Mouse (Mus musculus) c-Kit-positive CD71-positive TER-119-negative erythroid progenitor cells, embryonic 14.5 days (primary cell): Measurements from ENCODE around the gene Tsc22d1.

Experiments used
- DNase-seq: peaks from one replicate; pipeline ENCODE4 v3.0.0-alpha.2; 2013; ENCODE audit warnings: low read depth

Tsc22d1 gene

DNA sequence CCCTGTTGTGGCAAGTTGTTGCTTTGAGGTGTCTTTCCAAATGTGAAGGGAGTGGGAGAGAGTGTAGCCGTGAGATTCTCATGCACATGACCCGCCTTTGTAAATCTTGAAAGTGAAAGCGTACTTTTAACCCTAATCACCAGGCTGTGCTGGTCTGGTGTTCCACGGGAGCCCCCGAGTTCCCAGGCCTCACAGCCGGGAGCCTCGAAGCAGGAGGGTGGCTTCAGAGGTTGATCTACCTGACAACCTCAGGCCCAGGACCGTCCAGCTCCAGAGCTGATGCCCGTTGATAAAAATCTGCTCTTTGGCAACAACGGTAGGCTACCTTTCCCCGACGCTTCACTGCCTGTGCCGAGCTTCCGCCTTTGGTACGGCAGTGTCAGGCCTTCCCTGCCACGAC is 72.8 kb downstream of the Tsc22d1 start:
- DNase-seq, result no peak

- DNase-seq, result no peak
Measured at GRCm38 (mm10) chr14:76488101-76489044, 73.6 kb downstream of the Tsc22d1 start.

GRCm38 (mm10) chr14:76489128-76489527 is 74.4 kb downstream of the Tsc22d1 start:
- no peak for DNase-seq

DNA sequence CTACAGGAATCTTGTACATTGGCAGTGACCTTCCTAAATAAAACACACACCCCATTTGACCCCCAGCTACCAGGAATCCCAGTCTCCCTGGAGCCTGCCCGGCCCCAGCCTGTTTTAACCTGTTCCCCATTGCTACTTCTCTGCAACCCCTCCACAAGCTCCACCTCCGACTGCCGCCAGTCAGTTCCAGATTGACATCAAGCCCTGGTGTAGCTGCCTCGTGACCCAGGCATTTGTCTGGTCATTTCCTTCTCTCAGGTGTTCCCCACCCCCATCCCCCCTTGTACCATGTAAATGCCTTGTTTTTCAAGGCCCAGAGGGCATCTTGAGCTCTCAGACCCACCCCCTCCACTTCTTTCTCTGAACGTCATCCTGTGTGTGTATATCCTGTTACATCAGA is 80.3 kb downstream of the Tsc22d1 start:
- no peak for DNase-seq

- no peak for DNase-seq
Measured at GRCm38 (mm10) chr14:76497187-76497586, 82.4 kb downstream of the Tsc22d1 start.

DNA sequence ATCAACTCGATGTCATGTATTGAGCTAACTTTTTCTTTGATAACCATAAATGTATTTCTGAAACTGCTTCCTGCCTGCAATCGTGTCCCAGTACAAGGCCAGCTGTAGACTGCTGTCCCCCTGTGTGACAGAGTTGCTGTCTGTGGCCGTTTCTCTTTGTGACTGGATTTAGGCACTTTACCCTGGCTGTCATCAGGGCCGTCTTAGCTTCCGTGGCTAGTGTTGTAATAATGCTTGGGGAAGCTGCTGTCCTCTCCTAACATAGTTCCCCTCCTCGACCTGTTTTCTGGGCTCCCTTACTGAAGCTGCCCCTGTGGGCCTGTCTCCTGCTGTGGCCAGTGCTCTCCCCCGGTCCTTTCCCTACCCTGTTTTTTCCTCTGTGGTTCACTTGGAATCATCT is 83.4 kb downstream of the Tsc22d1 start:
- DNase-seq, result no peak

GRCm38 (mm10) chr14:76499492-76499891 is 84.7 kb downstream of the Tsc22d1 start:
- no peak for DNase-seq

- DNase-seq, result no peak
Measured at GRCm38 (mm10) chr14:76500036-76500435, 85.3 kb downstream of the Tsc22d1 start.

- DNase-seq, result peak; percentile 78
Measured at GRCm38 (mm10) chr14:76503231-76503851, 88.6 kb downstream of the Tsc22d1 start.

GRCm38 (mm10) chr14:76504121-76504737 is 89.5 kb downstream of the Tsc22d1 start:
- peak; percentile 80 for DNase-seq

DNA sequence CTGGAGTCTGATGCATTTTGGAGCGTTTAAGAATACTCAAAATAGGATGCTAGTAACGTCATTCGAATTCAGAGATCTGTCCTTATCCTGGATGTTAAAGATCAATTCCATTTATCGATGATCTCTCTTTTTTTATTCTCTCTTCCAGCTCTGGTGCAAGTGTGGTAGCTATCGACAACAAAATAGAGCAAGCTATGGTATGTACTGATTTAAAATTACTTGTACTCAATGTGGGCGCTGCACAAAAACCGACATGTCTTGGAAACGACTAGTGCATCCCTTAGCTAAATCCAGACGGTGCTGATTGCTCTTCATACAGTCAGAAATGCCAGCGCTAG is 90.3 kb downstream of the Tsc22d1 start:
- DNase-seq, result no peak

DNA sequence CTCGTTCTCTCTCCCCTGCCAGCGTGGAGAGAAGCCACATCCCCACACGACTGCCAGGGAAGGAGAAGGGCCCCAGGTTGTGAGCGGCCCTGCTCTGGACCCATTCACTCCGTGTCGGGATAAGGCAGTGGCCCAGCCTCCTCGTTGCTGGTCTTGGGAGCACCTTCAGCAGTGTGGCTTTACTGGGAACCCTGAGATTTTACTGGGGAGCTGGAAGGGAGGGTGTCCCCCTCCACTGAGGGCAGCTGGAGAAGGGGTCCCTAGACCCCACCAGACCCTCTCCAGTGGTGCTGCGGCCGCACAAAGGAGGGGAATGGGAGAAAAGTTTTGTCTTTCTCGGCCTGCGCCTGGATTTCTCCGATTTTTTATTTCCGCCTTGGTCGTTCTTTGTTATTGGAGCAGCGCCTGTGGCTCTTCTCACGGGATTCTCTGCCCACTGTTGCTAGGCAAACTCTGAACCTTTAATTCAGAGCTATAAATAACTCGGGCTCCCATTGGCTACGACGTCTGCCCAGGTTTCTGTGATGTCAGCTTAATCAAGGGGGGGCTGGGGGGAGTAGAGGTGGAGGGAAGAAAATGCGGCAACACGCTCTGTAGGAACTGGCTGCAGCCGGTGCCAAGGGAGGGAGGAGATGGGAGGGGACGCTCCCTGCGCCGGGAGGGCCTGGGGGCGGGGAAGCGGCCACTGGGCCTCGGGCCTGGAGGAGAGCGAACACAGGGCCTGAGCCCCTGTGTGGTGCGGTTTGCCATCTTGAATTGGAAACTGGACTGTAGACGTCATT is 90.9 kb downstream of the Tsc22d1 start:
- peak; percentile 92 for DNase-seq

GRCm38 (mm10) chr14:76506425-76507205 is 91.9 kb downstream of the Tsc22d1 start:
- no peak for DNase-seq

- DNase-seq, result no peak
Measured at GRCm38 (mm10) chr14:76507357-76507756, 92.6 kb downstream of the Tsc22d1 start.

DNA sequence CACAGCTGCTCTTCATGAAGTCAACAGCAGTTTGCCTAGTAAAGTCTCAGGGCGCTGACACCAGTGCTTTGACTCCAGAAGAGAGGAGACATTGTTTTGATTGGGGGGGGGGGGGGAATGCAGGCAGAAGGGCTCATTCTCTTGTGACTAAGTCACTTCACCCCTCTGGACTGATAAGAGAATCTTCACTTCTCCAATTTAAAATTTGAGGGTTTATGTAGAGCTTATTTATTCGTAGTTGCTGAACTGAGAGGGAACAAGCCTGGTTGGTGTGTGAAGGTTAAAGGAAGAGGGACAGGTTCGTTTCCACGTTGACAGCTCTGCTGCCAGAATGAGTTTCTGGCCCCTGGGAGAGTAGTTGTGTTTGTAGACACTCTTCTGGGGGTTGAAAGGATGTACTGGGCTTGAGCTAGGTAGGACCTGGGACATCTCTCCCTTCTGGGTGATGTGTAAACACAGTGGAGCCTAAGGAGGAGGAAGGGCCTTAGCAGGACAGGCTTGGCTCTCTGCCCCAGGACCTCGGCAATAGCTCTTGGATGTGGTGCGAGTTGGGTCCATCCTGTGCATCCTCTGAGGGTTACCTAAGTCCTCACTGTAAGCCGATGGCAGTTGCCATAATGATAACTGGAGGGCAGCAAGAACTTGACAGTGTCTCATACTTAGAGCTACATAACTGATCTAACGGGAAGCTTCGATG is 93.2 kb downstream of the Tsc22d1 start:
- DNase-seq, result no peak

GRCm38 (mm10) chr14:76508701-76509100 is 93.9 kb downstream of the Tsc22d1 start:
- DNase-seq, result no peak

- DNase-seq, result no peak
Measured at GRCm38 (mm10) chr14:76511971-76512370, 97.2 kb downstream of the Tsc22d1 start.

- no peak for DNase-seq
Measured at GRCm38 (mm10) chr14:76513395-76514049, 98.8 kb downstream of the Tsc22d1 start.

GRCm38 (mm10) chr14:76514050-76514585 is 99.4 kb downstream of the Tsc22d1 start:
- DNase-seq, result no peak

DNA sequence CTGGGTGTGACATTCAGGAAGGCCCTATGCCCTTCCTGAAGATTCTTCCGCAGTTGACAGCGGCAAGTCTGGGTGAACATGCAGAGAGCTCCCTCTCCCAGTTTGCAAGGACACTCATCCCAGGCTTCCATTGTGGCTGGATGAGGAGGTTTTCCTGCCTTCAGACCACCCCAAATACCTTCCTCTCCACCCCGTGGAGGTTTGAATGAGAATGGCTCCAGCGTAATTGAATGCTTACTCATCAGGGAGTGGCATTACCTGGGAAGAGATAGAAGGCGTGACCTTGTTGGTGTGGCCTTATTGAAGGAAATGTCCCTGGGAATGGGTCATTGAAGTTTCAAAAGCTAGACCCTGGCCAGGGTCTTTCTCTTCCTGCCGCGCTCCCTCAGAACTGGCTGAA is 100.9 kb downstream of the Tsc22d1 start:
- DNase-seq, result no peak
